Mouse (Mus musculus) cerebellum, adult 11-12 months (tissue): ENCODE measurements at regions not wholly inside any gene's neighbourhood (a gene's known extent, or its start where the extent isn't known, plus 50 kb on each side); places are given as distances from the start of the nearest gene placed in this dataset.

ENCODE experiments used
- DNase-seq: peaks from one replicate; pipeline ENCODE4 v3.0.0; 2022

DNA sequence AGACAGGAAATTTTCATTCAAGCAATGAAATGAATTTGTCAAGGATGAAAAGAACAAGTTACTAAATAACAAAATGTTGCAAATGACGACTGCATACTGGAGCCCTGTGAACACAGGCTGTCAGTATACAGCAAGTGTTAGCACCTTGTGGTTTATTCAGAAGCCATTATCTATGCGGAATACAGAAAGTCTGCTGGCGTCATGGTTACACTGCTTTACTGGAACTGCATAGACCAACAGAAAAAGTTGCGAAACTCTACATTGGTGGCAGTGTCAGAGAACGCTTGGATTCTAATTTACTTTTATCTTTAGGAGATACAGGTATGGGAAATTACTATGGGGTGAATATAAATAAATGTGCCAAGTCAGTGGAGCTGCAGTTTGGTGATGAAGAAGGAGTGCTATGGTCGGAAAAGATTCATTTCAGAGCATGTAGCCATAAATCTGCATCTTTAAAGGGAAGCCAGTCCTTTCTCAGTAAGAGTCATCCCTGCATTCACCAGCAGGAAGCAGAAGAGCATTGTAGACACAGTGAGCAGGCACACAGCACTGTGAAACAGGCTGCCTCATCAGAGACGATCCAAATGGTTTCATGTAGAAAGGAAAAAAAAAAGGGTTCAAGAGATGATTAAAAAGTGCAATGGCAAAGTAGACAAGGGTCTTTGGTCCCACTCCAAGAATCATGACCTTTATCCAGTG is 586.3 kb downstream of the Kctd12 start:
- no peak for DNase-seq

DNA sequence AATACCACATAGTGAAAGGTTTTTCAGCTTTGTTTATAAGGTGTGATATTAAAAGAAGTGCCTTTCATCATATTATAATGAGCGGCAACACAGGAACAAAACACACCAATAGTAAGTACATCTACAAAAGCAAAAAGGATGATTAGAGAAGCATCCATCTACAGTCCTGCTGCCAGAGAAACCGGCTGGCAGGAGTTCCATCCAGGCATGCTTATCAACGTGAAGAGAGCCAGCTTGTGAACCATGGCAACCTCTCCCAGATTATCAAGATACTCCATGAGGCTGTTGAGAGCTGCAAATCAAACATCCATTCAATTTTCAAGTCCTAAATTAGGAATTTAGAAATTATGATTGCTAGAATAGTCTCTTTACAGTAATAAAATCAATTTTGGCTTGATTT is 590.1 kb downstream of the Kctd12 start:
- DNase-seq, result no peak

DNA sequence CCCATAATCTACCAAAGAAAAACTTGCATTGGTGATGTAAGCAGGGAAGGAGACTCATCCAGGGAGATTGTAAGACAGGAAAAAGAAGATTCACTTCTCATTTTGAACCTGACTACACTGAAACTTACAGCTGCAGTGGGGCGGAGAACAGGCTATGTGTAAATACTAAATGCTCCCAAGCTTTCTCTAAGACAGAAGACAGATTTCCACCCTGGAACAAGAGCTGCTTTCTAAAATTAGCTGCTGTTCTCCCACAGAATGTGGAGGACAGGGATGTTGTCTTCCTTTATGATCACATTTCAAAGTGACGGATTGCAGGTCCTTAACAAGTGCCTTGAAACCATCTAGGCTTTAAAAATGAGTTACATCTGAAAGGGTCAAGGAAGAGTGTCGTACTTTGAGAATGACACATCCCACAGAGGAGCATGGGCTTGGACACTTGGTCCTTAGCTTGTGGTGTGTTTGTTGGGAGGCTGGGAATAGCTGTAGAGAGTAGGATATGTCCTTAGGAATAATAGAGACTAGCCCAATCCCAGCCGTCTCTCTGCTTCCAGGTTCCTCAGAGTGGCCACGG is 609.4 kb downstream of the Kctd12 start:
- no peak for DNase-seq

DNA sequence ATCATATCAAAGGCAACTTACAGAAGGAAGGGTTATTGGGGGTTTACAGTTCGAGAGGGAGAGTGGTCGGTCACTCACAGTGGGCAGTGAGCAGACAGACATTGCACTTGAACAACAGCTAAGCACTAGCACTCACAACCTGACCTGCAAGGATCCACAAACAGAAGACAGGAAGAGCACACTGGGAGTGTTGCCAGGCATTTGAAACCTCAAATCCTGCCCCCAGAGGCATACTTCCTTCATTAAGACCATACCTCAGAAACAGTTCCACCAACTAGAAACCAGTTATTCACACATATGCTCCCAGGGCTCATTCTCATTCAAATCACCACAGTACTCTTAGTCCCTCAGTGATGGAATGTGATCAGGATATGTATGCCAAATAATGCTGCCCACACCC is 620.8 kb downstream of the Kctd12 start:
- no peak for DNase-seq

DNA sequence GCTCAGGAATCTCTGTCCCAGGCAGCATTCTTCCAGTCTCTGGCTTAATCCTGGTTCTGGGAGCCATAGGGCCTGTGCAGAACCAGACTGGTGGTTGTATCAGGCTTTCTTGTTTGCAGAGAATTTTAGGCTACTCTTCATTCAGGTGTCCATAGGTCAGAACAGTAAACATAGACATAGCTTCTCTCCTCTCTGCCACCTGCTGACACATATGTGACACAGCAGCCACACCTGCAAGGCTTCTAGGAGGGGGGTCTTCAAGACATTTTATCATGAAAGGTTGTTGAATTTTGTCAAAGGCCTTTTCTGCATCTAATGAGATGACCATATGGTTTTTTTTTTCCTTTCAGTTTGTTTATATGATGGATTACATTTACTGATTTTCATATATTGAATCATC is 599.7 kb downstream of the Lmo7 start:
- DNase-seq, result no peak

DNA sequence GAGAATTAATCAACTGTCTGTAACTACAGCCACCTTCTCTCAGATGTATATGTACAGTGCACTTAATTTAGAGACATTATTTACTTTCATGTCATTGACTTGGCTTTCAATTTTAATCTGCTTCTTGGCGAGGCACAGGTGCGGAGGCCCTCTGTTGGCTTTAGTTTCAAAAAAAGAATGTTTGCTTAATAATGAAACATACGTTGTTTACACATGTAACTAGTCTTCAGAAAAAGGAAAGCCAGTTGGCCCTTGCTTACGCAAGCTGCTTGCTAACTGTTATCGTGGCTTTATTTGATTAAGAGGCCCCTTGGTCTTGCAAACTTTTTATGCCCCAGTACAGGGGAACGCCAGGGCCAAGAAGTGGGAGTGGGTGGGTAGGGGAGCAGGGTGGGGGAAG is 576.6 kb downstream of the Lmo7 start:
- no peak for DNase-seq

DNA sequence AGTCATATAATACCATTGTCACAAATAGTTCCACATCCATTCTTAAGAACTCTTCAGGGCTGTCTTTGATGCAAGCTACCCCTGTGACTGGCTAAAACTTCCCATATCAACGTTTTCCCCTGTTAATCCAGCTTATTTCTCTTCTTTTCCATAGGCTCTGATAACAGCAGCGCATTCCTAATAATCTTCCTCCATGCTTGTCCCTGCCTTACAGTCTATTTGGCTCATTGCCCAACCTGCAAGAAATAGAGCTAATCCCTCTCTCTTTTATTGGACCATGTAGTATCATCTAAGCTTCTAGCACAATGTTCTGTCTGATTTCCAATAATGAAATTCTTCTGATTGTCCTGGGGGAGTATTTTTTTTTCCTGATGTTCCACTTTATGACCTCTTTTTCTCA is 573.1 kb downstream of the Lmo7 start:
- DNase-seq, result no peak

DNA sequence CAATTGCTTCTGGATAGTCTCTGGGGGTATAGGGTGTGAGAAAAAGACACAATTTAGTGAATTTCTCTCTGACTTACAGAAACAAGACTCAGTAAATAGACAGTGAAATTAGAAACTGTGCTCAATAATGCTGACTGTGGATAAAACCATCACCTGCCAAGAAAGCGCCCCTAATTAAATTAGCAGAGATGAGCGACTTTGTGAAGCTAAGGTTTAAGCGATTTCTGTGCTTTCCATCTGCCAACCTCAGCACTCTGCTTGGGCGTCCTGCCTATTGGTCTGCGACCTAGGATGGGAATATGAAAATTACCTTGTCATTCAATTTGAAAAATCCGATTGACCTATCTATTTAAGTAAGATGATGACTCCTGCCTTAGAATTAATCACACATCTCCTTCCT is 570.5 kb downstream of the Lmo7 start:
- DNase-seq, result no peak

DNA sequence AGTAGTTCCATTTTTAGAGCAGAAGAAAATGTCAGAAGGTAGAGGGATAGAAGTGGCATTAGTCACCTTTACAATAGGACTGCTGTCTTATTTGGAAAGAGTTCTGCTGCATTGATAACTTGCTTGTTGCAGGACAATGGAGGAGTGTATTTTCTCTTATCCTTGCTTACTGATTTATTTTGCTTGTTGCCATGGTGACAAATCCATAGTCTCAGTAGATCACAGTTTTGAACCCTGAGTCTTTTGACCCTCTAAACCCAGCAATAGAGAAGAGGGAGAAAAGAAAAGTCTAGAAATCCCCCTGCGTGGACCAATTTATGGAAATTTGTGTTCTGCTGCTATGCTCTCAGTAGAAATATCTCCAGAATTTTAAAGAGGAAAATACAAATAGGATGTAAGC is 561.6 kb downstream of the Lmo7 start:
- no peak for DNase-seq

DNA sequence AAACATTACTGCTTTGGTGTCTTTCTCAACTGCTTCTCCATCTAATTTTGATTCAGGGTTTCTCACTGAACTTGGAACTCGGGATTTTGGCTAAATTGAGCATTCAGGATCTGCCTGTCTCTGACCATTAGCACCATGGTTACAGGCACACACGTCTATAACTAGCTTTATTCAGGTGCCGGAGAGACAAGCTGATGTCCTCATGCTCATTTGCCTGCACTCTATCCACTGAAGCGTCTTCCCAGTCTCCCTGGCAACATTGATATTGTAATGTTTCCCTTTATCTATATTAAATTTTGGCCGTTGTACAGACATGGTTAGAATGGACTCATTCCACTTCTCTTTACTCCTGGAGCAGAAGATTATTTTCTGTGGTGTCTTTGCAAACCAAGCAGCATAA is 520.3 kb downstream of the Lmo7 start:
- DNase-seq, result no peak

DNA sequence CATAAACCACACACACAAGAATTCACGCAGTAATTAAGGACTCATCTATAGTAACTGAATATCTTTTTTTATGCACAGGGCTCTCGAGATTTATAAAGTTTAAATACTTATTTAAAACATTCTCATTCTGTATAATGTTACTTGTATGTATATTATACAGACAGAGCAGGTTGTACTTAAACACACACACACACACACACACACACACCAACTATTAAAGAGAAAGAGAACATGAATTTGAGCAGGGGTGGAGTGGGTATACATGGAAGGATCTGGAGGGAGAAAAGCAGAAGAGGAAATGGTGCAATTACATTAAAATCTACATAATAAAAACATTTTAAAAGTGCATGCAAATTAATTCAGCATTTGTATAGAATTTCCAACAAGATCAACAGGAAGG is 518.8 kb downstream of the Lmo7 start:
- DNase-seq, result no peak

DNA sequence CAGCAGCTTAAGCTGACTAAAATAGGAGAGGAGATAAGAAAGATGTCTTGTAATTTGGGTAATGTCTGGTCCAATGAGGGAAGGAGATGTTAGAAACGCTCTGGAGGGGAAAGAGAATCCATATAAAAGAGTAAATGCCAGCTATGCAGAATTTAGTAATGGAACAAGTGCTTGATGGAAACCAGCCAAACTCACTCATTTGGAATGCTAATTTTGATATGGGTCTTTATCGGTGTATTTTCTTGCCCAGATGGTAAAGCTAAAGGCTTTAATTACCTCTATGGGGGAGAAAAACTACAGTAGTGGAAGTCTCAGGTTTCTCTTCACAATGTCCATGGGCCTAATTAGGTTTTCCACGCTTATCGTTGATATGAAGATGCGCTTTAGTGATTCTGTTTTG is 518.3 kb downstream of the Lmo7 start:
- no peak for DNase-seq

DNA sequence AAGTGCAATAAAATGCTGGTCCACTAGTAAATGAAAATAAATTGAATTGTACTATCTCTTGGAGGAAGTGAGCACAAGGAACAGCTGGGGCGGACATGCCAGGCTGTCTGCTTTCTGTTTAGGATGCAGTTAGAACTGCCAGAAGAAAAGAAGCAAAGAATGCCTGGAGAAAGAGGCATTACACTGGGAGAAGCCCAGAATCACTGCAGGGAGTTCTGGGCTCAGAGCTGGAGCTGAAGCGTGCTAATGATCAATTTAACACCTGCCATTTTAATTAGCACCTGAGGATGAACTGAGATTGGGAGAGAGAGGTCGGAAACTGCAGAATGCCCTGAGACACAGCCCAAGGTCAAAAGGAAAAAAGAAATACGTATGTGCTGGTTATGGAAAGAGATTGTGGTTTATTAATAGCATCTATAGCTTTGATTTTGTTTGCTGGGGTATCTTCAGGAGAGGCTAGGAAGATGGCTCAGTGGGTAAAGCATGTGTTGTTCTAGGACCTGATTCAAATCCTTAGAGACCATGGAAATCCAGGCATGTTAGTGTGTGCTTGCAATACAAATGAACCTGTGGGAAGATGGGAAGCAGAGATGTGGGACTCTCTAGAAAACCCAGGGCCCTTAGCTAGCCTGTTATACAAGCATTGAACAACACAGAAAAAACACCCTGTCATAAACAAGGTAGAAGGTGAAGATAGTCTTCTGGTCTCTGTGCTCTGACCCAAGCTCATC is 514.2 kb downstream of the Lmo7 start:
- DNase-seq, result no peak

DNA sequence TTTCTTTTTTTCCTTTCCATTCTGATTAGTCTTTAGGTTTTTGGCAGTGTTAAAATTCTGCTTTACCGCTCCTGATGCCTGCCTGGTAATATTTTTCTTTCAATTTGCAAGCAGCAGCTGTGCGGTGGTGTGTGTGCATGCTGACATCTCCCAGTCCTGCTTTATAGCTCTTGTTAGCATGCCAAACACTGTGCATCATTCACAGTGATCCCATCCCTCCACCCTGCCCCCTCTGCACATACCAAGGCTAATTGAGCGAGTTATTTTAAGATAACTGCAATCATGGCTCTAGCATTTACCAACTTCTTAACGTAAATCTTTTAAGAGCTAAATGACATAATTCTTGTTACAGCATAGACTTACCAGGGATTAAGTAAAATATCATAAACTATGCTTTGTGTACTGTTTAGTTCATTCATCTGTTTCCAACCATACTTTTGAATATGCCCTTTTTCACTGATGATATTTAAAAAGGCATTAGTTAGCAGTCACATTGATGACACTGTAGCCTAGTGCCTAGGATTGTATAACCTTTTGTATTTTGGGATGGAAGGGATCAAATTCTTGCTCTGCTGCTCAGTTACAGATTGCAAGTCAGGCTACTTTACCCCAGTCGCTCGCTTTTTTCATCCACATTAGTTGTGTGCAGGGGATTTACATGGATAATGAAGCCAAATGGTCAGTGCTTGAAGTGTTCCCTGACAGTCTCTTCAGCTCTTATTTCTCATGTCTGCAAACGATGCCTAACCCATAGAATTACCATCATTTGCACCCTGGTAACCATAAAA is 487.0 kb downstream of the Lmo7 start:
- no peak for DNase-seq

DNA sequence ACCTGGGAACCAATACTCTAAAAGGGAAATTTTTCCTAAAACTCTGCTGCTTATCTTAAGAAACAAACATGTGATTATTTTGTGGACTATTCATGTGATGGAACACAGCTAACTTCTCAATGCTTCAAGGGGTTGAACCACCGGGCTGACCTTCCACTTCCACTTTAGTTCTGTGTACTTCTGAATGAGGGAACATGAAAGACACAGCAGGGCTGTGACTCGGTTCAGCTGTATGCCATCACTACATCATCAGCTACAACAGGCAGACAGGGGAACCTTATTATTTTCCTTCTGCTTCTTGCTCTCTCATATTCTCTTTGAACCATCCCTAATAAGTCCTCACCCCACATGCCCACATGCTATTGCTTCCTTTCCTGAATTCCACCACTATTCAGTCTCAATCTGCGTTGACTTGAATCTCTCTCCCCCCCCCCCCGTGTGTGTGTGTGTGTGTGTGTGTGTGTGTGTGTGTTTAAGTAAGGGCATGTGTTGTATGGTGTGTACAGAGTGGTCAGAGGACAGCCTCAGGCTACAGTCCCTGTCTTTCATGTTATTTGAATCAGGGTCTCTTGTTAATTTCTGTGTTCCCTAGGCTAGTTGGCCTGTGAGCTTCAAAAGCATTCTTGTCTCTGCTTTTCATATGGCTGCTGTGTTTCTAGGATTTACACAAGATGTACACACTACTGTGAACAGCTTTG is 485.7 kb downstream of the Lmo7 start:
- DNase-seq, result no peak

DNA sequence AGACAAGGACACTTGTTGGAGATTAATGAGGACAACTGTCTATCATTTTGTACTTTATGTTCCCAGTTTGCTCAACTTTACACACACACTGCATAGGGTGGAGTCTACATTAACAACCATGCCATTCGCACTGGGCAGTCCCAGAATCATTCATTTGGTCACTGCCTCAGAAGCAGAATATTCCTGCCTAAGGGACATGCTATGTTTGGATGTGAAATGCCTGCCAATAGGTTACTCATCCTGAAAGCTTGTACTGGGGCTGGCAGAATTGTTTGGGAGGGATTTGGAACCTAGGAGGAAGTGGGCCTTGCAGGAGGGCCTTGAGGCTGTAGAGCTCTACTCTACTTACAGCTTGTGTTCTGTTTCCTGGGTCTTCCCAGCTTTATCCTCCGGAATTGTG is 482.3 kb downstream of the Lmo7 start:
- DNase-seq, result no peak

DNA sequence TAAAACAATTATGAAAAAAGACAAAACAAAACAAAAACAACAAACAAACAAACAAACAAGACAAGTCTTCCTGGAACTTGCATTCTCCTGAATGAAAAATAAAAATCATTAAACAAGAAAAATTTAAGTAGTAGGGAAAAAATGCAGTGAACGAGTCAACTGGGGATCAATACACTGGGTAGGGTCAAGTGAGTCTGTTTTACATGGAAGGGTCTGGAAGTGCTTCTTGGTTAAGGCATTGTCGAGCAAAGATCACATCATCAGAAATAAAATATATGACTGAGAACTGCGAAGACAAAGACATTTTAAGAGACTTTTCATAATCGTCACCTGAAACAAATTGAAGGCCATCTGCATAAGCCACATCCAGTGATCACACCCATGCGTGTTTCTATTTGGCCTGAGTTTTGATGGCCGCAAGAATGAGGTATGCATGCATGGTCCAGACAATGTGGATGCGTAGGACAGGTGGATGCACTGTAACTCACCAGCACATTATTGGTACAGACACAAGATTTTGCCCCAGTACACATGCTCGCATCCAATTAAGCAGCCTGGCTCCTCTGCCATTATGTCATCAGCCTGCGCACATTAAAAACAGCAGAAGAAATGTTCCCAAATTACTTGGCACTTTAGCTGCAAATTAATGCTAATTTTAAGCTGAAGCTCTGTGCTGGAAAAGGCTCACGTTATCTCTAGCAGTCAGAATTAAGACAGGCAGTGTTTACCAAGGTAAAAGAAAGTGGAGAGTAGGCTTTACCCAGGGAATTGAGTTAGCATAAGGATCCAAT is 475.3 kb downstream of the Lmo7 start:
- no peak for DNase-seq

DNA sequence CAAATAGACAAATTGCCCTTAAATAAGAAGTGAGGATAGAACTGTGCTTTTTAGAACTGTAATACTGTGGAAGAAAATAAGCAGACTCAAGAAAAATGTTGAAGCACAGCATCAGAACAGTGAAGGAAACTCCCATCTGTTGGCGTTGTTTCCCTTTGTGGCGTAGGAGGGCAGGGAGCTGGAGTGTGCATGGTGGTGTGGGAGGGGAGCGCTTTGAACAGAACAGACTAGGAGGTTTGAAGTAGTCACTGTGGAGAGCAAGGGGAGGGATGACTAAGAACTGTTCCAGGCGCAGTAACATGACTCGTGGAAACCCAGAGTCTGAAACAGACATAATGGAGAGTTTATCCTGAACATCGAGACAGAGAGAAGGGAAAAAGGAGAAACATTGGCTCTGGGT is 469.7 kb downstream of the Lmo7 start:
- DNase-seq, result no peak

DNA sequence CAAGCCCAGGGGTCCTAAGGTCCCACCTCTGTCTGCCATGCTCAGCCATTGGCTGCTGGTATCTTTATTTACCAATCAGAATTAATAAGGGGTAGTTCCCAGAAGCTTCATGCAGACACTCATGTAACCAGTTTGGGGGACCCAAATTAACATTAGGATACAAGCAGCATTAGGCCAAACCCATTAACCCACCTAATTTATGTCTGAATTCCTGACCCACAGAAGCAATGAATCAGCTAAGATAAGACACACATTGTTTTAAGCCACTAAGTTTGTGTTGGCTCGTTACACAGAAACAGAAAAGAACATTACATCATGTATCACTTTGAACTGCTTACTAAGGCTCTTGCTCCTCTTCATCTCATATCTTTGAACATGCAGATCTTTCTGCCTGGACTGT is 461.0 kb downstream of the Lmo7 start:
- no peak for DNase-seq

DNA sequence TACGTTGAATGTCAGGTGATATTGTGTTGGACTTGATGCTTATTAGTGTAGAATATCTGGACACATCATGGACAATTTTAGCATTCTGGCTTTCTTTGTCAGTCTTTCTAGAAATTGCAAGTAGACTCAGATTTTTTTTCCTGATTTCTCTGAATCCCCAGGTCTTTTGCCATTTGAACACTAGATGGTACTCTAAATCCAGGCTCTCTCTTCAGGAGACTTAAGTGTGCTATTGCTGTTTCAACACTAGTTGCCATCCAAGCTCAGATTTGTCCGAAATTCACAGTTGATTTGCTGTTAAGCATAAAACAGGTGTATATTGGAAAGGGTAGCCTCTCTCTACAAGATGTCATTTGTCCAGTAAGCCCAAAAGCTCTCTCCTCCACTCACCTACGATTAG is 451.5 kb downstream of the Lmo7 start:
- no peak for DNase-seq

DNA sequence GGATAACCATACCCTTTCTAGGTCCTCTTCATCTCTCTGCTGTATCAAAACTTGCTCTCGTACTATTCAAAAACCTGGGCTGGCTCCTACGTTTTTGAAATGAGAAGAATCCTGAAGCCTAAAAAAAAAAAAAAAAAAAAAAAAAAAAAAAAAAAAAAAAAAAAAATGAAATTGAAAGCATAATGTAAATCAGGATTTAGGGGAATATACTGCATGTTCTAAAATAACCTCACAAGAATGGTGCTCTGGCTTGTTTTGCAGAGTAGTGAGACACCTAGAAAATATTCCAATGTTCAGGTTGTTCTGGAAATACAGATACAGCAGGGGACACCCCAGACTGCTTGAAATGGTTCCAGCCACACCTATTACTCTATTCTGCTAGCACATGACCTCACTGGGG is 442.0 kb downstream of the Lmo7 start:
- no peak for DNase-seq
